Mouse (Mus musculus): ENCODE measurements around the gene Pard6b.
"Not testable (repeated sequence)": the region's sequence is repeated elsewhere in the genome, so short reads cannot be mapped to it uniquely, and the experiment has no call there.

Pard6b gene

GRCm38 (mm10) chr2:168101805-168102204, 21.0 kb downstream of the Pard6b start:
- DNase-seq (ENCODE audit: low spot score), result no peak

- no peak for DNase-seq (ENCODE audit: low spot score)
Measured at GRCm38 (mm10) chr2:168103341-168103740, 22.5 kb downstream of the Pard6b start.

- no peak for DNase-seq (ENCODE audit: low spot score)
Measured at GRCm38 (mm10) chr2:168104375-168105144, 23.8 kb downstream of the Pard6b start.

GRCm38 (mm10) chr2:168105271-168105670, 24.5 kb downstream of the Pard6b start:
- no peak for DNase-seq (ENCODE audit: low spot score)

GRCm38 (mm10) chr2:168106701-168107178, 25.9 kb downstream of the Pard6b start:
- peak; percentile 76 for DNase-seq (ENCODE audit: low spot score)

- no peak for DNase-seq (ENCODE audit: low spot score)
Measured at GRCm38 (mm10) chr2:168107356-168107755, 26.6 kb downstream of the Pard6b start.

GRCm38 (mm10) chr2:168107901-168108300, 27.1 kb downstream of the Pard6b start:
- DNase-seq (ENCODE audit: low spot score), result not testable (repeated sequence)

GRCm38 (mm10) chr2:168111902-168112301, 31.1 kb downstream of the Pard6b start:
- peak; percentile 92 for DNase-seq (ENCODE audit: low spot score)

- no peak for DNase-seq (ENCODE audit: low spot score)
Measured at GRCm38 (mm10) chr2:168113263-168113662, 32.5 kb downstream of the Pard6b start.

- no peak for DNase-seq (ENCODE audit: low spot score)
Measured at GRCm38 (mm10) chr2:168113692-168114091, 32.9 kb downstream of the Pard6b start.

GRCm38 (mm10) chr2:168114699-168115350, 34.0 kb downstream of the Pard6b start:
- peak; percentile 94 for DNase-seq (ENCODE audit: low spot score)

- DNase-seq (ENCODE audit: low spot score), result no peak
Measured at GRCm38 (mm10) chr2:168115826-168116225, 35.0 kb downstream of the Pard6b start.

- DNase-seq (ENCODE audit: low spot score), result peak; percentile 84
Measured at GRCm38 (mm10) chr2:168117147-168117546, 36.3 kb downstream of the Pard6b start.

- no peak for DNase-seq (ENCODE audit: low spot score)
Measured at GRCm38 (mm10) chr2:168117553-168117952, 36.7 kb downstream of the Pard6b start.

GRCm38 (mm10) chr2:168117967-168118366, 37.2 kb downstream of the Pard6b start:
- no peak for DNase-seq (ENCODE audit: low spot score)

GRCm38 (mm10) chr2:168118456-168118855, 37.7 kb downstream of the Pard6b start:
- DNase-seq (ENCODE audit: low spot score), result no peak

GRCm38 (mm10) chr2:168119123-168119522, 38.3 kb downstream of the Pard6b start:
- no peak for DNase-seq (ENCODE audit: low spot score)

- DNase-seq (ENCODE audit: low spot score), result no peak
Measured at GRCm38 (mm10) chr2:168120906-168121305, 40.1 kb downstream of the Pard6b start.

GRCm38 (mm10) chr2:168123652-168124051, 42.8 kb downstream of the Pard6b start:
- DNase-seq (ENCODE audit: low spot score), result peak; percentile 69

GRCm38 (mm10) chr2:168125288-168126089, 44.7 kb downstream of the Pard6b start:
- DNase-seq (ENCODE audit: low spot score), result no peak

- DNase-seq (ENCODE audit: low spot score), result peak; percentile 72
Measured at GRCm38 (mm10) chr2:168127767-168128166, 47.0 kb downstream of the Pard6b start.

- peak; percentile 97 for DNase-seq (ENCODE audit: low spot score)
Measured at GRCm38 (mm10) chr2:168128211-168128859, 47.5 kb downstream of the Pard6b start.
